Mouse (Mus musculus) heart, embryonic 15.5 days (tissue): ENCODE measurements around the gene AI413582. TPM values are rescaled to one million over a fixed set of nuclear protein-coding genes. Genes with fewer than 3 reads are reported as not detected.

Experiments
- ATAC-seq: fragments of 200-750 bp; cut with Nextera tagmentation; replicated peaks from 2 replicates; pipeline ENCODE4 v1.8.0; 2017; ENCODE audit warnings: low read depth, moderate TSS enrichment; ENCODE audit not compliant: insufficient number of reproducible peaks, insufficient read depth, low FRiP score
- H3K27ac ChIP-seq: fragments of 300-500 bp; sonication (generic); 2 replicates; pipeline ENCODE4 v1.5.1; 2015; ENCODE audit warnings: mild to moderate bottlenecking, inconsistent platforms
- H3K27me3 ChIP-seq: fragments of 300-500 bp; sonication (generic); 2 replicates; pipeline ENCODE4 v1.6.1; 2015; ENCODE audit warnings: inconsistent platforms
- H3K36me3 ChIP-seq: fragments of 300-500 bp; sonication (generic); 2 replicates; pipeline ENCODE4 v1.6.1; 2015; ENCODE audit warnings: mild to moderate bottlenecking, inconsistent platforms
- H3K4me1 ChIP-seq: fragments of 300-500 bp; sonication (generic); replicated peaks from 2 replicates; pipeline ENCODE4 v1.6.1; 2015; ENCODE audit warnings: inconsistent platforms
- H3K4me2 ChIP-seq: fragments of 300-500 bp; sonication (generic); 2 replicates; pipeline ENCODE4 v1.6.1; 2015; ENCODE audit warnings: inconsistent platforms, mild to moderate bottlenecking, moderate library complexity
- H3K4me3 ChIP-seq: fragments of 300-500 bp; sonication (generic); 2 replicates; pipeline ENCODE4 v1.5.1; 2015; ENCODE audit warnings: mild to moderate bottlenecking, inconsistent platforms
- H3K9ac ChIP-seq: fragments of 300-500 bp; sonication (generic); 2 replicates; pipeline ENCODE4 v1.6.1; 2015; ENCODE audit warnings: mild to moderate bottlenecking, inconsistent platforms
- H3K9me3 ChIP-seq: fragments of 300-500 bp; sonication (generic); replicated peaks from 2 replicates; pipeline ENCODE4 v1.6.1; 2016; ENCODE audit warnings: inconsistent platforms
- WGBS: fragments of 180-500 bp; shearing (Covaris S2); methylation state at CpG from one replicate; pipeline ENCODE4 v1.1.7; 2015; ENCODE audit warnings: mixed read lengths; 5-methylcytosine and 5-hydroxymethylcytosine counted together
- polyA plus RNA-seq: library from polyadenylated mRNA; unstranded; fragments of >200 nt; fragmentation: Nextera tagmentation; extraction: Ambion mirVana; gene quantifications from 2 replicates; pipeline ENCODE4 v1.2.1, GENCODE M21; 2015

AI413582 gene
- polyA plus RNA-seq, 1 experiment from 2014 or later, result 14.5 TPM

GRCm38 (mm10) chr17:27554062-27554960 is 11.2 kb downstream of the AI413582 start:
- Histone ChIP-seq H3K4me3 (peak overlapping the region; percentile 83), H3K4me2 (peak overlapping the region; percentile 90), H3K27me3 (peaks cover 4% of the 10 kb centered on the region; the same call in 1 of the 2 replicates), H3K9ac (peak overlapping the region; percentile 92), H3K36me3 (no peaks in the 10 kb centered on the region), H3K27ac (peak overlapping the region; percentile 96), H3K9me3 (no peaks in the 10 kb centered on the region), H3K4me1 (peaks cover 44% of the 10 kb centered on the region)
- WGBS, result 52% methylated on average over 20 of the region's 20 CpGs
- ATAC-seq, result no peak

GRCm38 (mm10) chr17:27552215-27553201 is 13.0 kb downstream of the AI413582 start:
- Histone ChIP-seq H3K4me2 (no peak overlapping the region), H3K9ac (no peak overlapping the region), H3K27me3 (peaks cover 4% of the 10 kb centered on the region; the same call in 1 of the 2 replicates), H3K27ac (no peak overlapping the region), H3K4me1 (peaks cover 33% of the 10 kb centered on the region), H3K9me3 (no peaks in the 10 kb centered on the region), H3K36me3 (no peaks in the 10 kb centered on the region), H3K4me3 (no peak overlapping the region)
- no peak for ATAC-seq
- 71% methylated on average over 23 of the region's 23 CpGs for WGBS

- Histone ChIP-seq H3K36me3 (no peaks in the 10 kb centered on the region), H3K4me1 (peaks cover 33% of the 10 kb centered on the region), H3K4me2 (no peak overlapping the region), H3K27me3 (peaks cover 8% of the 10 kb centered on the region; the same call in 1 of the 2 replicates), H3K4me3 (no peak overlapping the region), H3K9ac (no peak overlapping the region), H3K27ac (no peak overlapping the region), H3K9me3 (no peaks in the 10 kb centered on the region)
- WGBS, result 67% methylated on average over 10 of the region's 10 CpGs
- no peak for ATAC-seq
Observed at GRCm38 (mm10) chr17:27551393-27551940, 14.1 kb downstream of the AI413582 start.

GRCm38 (mm10) chr17:27549234-27549633 is 16.3 kb downstream of the AI413582 start:
- 52% methylated on average over 8 of the region's 8 CpGs for WGBS
- no peak overlapping the region for H3K4me2 ChIP-seq
- peaks cover 16% of the 10 kb centered on the region for H3K27me3 ChIP-seq
- H3K9ac ChIP-seq, result no peak overlapping the region
- no peak overlapping the region for H3K4me3 ChIP-seq
- H3K9me3 ChIP-seq, result no peaks in the 10 kb centered on the region
- ATAC-seq, result no peak
- no peak overlapping the region for H3K27ac ChIP-seq
- no peaks in the 10 kb centered on the region for H3K36me3 ChIP-seq
- peaks cover 14% of the 10 kb centered on the region for H3K4me1 ChIP-seq

- Histone ChIP-seq H3K4me2 (no peak overlapping the region), H3K4me1 (peaks cover 12% of the 10 kb centered on the region), H3K4me3 (no peak overlapping the region), H3K9me3 (no peaks in the 10 kb centered on the region), H3K27me3 (peaks cover 16% of the 10 kb centered on the region), H3K9ac (no peak overlapping the region), H3K27ac (no peak overlapping the region), H3K36me3 (no peaks in the 10 kb centered on the region)
- peak; percentile 44; the same call in 1 of the 2 replicates for ATAC-seq
- WGBS, result 58% methylated on average over 9 of the region's 9 CpGs
Observed at GRCm38 (mm10) chr17:27547253-27547868, 18.2 kb downstream of the AI413582 start.

- Histone ChIP-seq H3K4me2 (no peak overlapping the region), H3K4me1 (peaks cover 12% of the 10 kb centered on the region), H3K4me3 (no peak overlapping the region), H3K27me3 (peaks cover 16% of the 10 kb centered on the region), H3K27ac (no peak overlapping the region), H3K9ac (no peak overlapping the region), H3K9me3 (no peaks in the 10 kb centered on the region), H3K36me3 (no peaks in the 10 kb centered on the region)
- ATAC-seq, result no peak
- 59% methylated on average over 7 of the region's 7 CpGs for WGBS
Observed at GRCm38 (mm10) chr17:27546574-27547085, 18.9 kb downstream of the AI413582 start.

- H3K4me1 ChIP-seq, result peaks cover 12% of the 10 kb centered on the region
- WGBS, result 47% methylated on average over 12 of the region's 12 CpGs
Observed at GRCm38 (mm10) chr17:27545991-27546390, 19.6 kb downstream of the AI413582 start.

GRCm38 (mm10) chr17:27544551-27544950 is 21.0 kb downstream of the AI413582 start:
- no peak for ATAC-seq
- no peaks in the 10 kb centered on the region for H3K9me3 ChIP-seq
- H3K9ac ChIP-seq, result no peak overlapping the region
- H3K36me3 ChIP-seq, result no peaks in the 10 kb centered on the region
- H3K4me1 ChIP-seq, result peaks cover 12% of the 10 kb centered on the region
- 71% methylated on average over 11 of the region's 11 CpGs for WGBS
- H3K27ac ChIP-seq, result no peak overlapping the region
- peaks cover 12% of the 10 kb centered on the region for H3K27me3 ChIP-seq
- H3K4me2 ChIP-seq, result no peak overlapping the region
- no peak overlapping the region for H3K4me3 ChIP-seq

More at GRCm38 (mm10) chr17:27545991-27546390, 19.6 kb downstream of the AI413582 start:
- ATAC-seq, result no peak
- Histone ChIP-seq H3K4me3 (no peak overlapping the region), H3K9me3 (no peaks in the 10 kb centered on the region), H3K27ac (no peak overlapping the region), H3K9ac (no peak overlapping the region), H3K36me3 (no peaks in the 10 kb centered on the region), H3K27me3 (peaks cover 16% of the 10 kb centered on the region), H3K4me2 (no peak overlapping the region)

- no peaks in the 10 kb centered on the region for H3K9me3 ChIP-seq
- WGBS, result 81% methylated on average over 3 of the region's 3 CpGs
- no peaks in the 10 kb centered on the region for H3K36me3 ChIP-seq
- H3K27ac ChIP-seq, result no peak overlapping the region
- no peaks in the 10 kb centered on the region; the same call in 1 of the 2 replicates for H3K4me1 ChIP-seq
- no peak overlapping the region for H3K9ac ChIP-seq
- no peak overlapping the region for H3K4me3 ChIP-seq
- H3K4me2 ChIP-seq, result no peak overlapping the region
- ATAC-seq, result no peak
- peaks cover 12% of the 10 kb centered on the region for H3K27me3 ChIP-seq
Observed at GRCm38 (mm10) chr17:27541984-27542383, 23.6 kb downstream of the AI413582 start.

- H3K9me3 ChIP-seq, result no peaks in the 10 kb centered on the region
- ATAC-seq, result no peak
- no peaks in the 10 kb centered on the region for H3K36me3 ChIP-seq
- no peaks in the 10 kb centered on the region for H3K4me1 ChIP-seq
- H3K4me3 ChIP-seq, result no peak overlapping the region
- 50% methylated on average over 2 of the region's 2 CpGs for WGBS
- no peak overlapping the region for H3K9ac ChIP-seq
- H3K4me2 ChIP-seq, result no peak overlapping the region
- no peak overlapping the region for H3K27ac ChIP-seq
- peaks cover 6% of the 10 kb centered on the region for H3K27me3 ChIP-seq
Observed at GRCm38 (mm10) chr17:27541261-27541660, 24.3 kb downstream of the AI413582 start.
